Mouse (Mus musculus) left cerebral cortex, postnatal 25 days (tissue): ENCODE results near the gene Ppif. TPM values are rescaled to one million over a fixed set of nuclear protein-coding genes. Genes with fewer than 3 reads are reported as not detected.

ENCODE experiments used
- DNase-seq, 2 experiments: peaks; one replicate each; pipeline ENCODE4 v3.0.0; 2022; ENCODE audit warnings: low spot score in 2 of 2, mixed read lengths in 1 of 2
- intact Hi-C: fragments of 180-260 bp; cut with DNase I; formaldehyde crosslinking; loops from one replicate; pipeline ENCODE4 v1.15.1; 2025
- total RNA-seq, 2 experiments: library from RNA; stranded (reverse); gene quantifications; 2 replicates each; pipeline ENCODE4 v1.2.3; 2021

Ppif gene
- total RNA-seq, 2 experiments from 2014 or later: 22.5 to 22.7 TPM

- DNase-seq: no peak
- intact Hi-C loops: no loop called here
Measured at GRCm38 (mm10) chr14:25693271-25693887, 575 bp upstream of the Ppif start.

DNA sequence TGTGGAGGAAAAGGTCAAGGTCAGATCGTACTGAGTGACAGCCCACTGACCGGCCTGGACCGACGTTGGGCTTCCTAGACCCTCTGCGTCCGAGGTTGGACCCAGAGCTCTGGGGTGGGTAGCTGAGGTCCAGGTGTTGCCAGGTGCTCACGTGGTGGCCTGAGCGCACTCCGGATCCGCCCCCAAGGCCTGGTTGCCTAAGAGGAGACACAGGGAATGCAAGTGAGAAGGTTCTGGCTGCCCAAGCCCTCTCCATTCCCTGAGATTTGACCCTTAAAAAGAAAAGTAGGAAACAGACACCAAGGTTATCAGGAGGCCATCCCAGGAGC is 579 bp downstream of the Ppif start:
- intact Hi-C loops: no loop called here
- DNase-seq: no peak

DNA sequence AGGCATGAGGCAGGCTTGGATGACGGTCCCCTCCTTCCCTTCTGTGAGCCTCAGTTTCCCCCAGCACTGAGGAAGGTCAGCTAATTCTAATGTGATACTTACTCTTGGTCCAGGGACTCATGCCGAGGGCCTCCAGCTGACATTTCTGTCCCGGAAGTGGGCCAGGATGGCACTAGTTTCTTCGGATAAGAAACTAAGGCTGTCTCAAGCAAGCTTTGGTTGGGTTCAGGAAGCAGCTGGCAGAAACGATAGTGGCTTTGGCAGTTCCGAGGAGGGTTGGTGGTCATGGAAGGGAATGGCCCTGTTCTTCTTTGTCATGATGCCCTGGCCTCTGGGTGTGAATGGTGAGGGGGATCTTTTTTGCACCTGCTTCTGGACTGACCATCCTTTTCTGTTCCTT is 1.1 kb downstream of the Ppif start:
- intact Hi-C loops: no loop called here
- no peak for DNase-seq

GRCm38 (mm10) chr14:25696356-25696755 is 2.4 kb downstream of the Ppif start:
- intact Hi-C loops: no loop called here
- DNase-seq: peak in 1 of 2 experiments; percentile 31

GRCm38 (mm10) chr14:25701986-25702385 is 8.0 kb downstream of the Ppif start:
- intact Hi-C loops: loop anchor here (5.0 kb wide), 2 partner anchors 115 to 1205 kb away; no protein-coding TSS in a partner anchor
- DNase-seq: peak in 1 of 2 experiments; percentile 61

GRCm38 (mm10) chr14:25707691-25708181 is 13.8 kb downstream of the Ppif start:
- intact Hi-C loops: loop anchor here (2.0 kb wide), 1 partner anchor 93 kb away; no protein-coding TSS in a partner anchor
- peak; percentile 66 to 79 for DNase-seq

DNA sequence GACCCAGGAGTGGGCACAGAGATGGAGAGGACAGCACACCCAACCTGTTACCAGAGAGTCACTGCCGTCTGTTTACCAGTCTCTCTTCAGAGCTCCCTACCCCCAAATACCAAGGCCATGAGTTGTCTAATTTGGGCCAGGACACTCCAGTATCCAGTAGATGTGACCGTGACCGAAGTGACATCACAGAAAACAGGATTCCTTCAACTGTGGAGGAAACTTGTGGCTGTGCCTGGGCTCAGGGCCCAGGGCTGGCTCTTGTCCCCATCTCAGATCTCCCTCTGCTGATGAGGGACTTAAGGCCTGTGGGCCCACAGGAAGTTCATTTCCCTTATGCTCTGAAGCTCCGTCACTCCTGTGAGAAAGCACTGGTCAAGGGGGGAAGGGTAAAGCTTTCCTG is 14.5 kb downstream of the Ppif start:
- intact Hi-C loops: no loop called here
- no peak for DNase-seq

DNA sequence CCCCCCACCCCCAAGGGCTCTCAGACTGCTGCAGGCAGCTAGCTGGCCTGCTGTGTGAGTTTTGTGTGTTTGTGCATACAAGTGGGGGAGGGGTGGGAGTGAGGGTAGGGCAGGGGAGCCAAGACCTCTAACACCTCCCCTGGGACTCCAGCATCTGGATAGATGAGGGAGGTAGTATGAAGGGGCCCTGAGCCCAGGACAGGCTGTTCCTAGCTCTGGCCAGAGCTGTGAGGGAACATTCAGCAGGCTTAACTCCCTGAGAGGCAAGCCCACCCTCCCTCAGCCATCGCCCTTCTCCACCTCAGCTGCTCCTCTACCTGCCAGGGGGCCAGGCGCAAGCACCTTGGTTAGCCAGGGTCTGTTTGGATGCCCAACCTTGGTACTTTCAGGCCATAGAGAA is 15.0 kb downstream of the Ppif start:
- intact Hi-C loops: no loop called here

GRCm38 (mm10) chr14:25710073-25710472 is 16.1 kb downstream of the Ppif start:
- intact Hi-C loops: no loop called here
- no peak for DNase-seq

More for the DNA sequence above, 15.0 kb downstream of the Ppif start:
- DNase-seq: no peak

- intact Hi-C loops: no loop called here
- DNase-seq: no peak
Measured at GRCm38 (mm10) chr14:25710681-25711080, 16.7 kb downstream of the Ppif start.

DNA sequence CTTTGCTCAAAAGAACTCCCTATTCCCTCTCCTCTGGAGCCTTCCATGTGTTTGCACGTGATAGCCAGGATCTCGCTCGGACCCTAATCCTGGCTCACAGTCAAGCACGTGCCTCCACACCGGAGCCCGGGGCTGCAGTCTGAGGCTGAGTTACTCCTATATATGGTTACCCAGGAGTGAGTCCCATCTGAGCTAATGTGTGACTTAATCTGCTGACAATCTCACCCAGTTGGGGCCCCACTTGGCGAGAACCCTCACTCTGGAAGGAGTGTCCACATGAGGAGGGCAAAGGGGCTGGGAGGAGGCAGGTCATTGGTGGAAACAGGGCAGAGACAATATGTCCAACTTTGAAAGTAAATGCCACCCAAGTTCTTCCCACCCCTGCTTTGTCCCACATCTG is 17.2 kb downstream of the Ppif start:
- intact Hi-C loops: no loop called here

DNA sequence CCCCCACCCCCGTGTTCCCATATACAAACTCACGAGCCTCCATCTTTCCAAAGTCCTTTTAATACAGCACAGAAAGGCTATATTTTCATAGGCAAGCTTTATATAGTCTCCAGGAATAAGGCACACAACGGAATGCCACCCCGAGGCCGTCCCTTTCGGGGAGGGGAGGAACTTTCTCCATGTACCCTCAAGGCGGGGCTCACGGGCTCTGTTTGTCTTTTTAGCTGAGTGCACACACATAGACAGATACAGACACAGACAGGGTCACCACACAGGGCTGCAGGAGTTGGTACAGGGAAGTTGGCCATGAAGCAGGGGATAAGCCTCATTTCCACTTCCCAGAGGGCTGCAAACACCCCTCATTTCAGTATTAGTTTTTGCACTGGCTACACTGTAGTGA is 17.6 kb downstream of the Ppif start:
- DNase-seq: no peak
- intact Hi-C loops: no loop called here

More for the DNA sequence above, 17.2 kb downstream of the Ppif start:
- no peak for DNase-seq

DNA sequence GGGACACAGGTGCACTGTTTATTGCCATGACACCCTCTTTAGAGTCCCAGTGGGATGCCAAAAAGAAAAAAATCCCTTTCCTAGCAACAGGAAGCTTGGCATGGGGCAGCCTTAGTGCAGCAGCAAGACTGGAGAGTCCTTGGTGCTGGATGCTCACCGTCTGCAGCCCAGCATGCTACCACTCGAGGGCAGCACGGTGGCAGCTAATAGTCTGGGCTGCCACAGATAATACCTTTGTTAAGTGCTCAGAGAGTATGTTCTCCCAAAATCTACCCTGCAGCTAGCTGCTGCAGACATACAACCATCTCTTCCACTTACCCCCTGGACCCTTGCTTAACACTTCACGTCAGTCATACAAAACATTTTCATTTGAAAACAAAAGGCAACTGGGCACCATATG is 19.5 kb downstream of the Ppif start:
- DNase-seq: peak in 1 of 2 experiments; percentile 60
- intact Hi-C loops: no loop called here

DNA sequence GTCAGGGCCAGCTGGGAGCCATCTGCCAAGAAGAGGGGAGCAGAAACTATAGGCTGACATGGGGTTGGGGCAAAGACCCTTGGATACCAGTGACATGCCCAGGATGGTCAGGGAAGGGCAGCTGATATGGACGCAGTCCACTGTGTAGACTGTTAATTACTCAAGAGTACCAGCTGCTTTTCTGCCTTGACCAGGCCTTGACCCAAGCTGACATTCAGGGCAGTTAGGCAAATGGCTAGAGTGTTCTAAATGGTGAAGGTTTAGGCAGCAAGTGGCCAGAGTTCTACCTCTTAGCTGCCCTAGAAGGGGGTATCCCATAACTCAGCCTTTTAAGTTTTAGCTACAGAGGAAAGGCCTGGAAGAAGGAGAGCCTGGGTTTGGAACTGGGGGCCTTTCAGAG is 22.6 kb downstream of the Ppif start:
- no peak for DNase-seq
- intact Hi-C loops: loop anchor here (5.0 kb wide), 1 partner anchor 51 kb away; the partner anchor contains the start of gene Zcchc24

GRCm38 (mm10) chr14:25717718-25718117 is 23.8 kb downstream of the Ppif start:
- intact Hi-C loops: loop anchor here (5.0 kb wide), 1 partner anchor 50 kb away; the partner anchor contains the start of gene Zcchc24
- no peak for DNase-seq

- no peak for DNase-seq
- intact Hi-C loops: loop anchor here (5.0 kb wide), 1 partner anchor 49 kb away; the partner anchor contains the start of gene Zcchc24
Measured at GRCm38 (mm10) chr14:25718471-25718870, 24.5 kb downstream of the Ppif start.

DNA sequence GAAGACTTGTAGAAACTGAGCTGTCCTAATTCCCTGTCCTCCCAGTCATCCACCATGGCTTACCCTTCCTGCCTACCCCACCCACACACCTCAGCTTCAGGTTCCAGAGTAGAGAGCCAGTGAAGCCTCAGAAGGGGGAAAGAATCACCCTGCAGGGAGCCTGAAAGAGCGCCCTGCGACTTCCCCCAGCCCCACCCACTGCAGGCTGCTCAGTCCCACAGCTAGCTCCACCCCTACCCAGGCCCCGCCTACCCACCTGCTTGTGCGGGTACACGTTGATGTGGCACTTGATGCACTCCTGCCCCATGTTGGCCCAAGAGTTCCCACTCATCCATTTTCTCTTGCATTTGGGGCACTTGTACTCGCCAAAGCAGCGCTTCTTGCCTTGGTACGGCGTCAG is 25.4 kb downstream of the Ppif start:
- no peak for DNase-seq
- intact Hi-C loops: loop anchor here (5.0 kb wide), 1 partner anchor 48 kb away; the partner anchor contains the start of gene Zcchc24

DNA sequence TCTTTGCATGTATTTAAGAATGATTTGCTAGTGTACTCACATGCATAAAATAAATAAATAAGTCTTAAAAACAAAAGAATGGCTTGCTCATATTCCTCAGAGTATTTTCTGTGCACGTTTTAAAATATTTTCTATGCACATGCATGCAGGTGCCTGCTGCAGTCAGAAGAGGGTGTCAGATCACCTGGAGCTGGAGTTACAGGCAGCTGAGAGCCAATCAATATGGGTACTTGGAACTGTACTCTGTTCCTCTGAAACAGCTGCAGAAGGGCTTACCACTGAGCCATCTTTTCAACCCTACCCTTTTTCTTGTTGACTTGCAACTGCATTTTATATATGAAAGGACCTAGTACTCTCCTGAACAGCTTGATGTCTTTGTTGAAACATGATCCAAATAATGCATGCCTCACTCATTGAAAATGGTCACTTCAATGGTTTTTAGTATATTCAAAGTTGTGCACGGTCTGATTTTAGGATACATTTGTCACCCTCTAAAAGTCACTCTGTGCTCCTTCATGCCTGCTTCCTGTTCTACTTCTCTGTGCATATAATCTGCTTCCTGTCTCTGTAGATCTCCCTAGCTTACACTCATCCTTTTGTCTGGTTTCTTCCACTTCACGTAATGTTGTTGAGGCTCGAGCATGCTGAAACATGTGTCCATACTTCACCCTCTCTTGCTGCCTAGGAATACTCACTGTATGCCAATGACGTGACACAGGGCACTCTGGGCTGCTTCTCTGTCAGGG is 27.2 kb downstream of the Ppif start:
- intact Hi-C loops: no loop called here
- no peak for DNase-seq

DNA sequence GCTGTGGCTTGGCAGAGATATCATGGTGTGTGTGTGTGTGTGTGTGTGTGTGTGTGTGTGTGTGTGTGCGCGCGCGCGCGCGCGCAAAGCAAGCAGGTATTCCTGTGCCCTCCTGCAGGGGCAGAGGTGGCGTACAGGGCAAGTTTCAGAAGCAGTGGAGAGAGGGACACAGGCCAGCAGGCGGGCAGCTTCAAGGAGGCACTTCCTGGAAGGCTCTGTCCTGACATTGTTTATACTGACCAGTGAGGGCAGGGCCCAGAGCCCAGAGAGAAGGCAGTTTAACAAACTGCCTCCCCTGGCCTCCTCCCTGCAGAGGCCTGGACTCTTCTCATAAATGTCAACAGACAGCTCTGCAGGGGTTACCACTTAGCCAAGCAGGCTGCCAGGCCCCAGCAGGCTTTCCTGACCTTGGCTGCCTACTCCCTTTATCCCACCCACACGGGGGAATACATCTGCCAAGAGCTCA is 31.1 kb downstream of the Ppif start:
- intact Hi-C loops: no loop called here
- peak in 1 of 2 experiments; percentile 41 for DNase-seq

DNA sequence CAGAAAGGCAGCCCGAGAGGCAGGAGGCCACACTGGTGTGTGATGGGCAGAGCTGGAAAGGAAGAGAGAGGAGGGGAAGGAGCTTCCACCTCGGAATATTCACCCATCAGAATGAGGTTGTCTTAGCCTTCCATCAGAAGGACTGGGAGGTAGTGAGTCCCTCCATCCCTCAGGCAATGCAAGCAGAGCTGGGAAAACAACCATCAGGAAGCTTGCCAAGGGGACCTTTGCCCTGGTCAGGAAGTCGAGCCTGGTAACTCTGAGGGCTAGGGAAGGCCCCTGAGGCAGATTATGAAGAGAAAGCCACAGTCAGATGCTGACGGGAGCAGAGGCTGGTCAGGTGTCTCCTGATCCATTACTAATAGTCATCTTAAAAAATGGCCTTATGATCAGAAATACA is 31.7 kb downstream of the Ppif start:
- intact Hi-C loops: no loop called here

More for the DNA sequence above, 31.7 kb downstream of the Ppif start:
- no peak for DNase-seq
